In the genomic region with DNA sequence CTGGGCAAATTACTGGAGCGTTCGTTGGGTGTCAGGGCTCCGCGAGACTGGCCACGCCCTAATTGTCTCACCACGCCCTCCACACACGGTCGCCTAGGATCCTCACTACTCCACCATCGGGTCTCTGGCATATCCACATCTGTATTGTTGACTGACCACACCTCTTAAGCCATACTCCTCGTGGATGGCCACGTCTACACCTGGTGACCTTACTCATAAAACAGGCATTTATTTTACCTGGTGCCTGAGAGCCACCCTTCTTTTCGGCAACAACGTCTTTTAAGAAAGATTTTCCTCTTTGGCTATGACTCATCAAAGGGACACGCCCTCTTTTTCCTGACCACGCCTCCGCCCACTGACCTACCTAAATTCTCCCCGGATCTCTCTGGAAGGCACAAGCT, we compare ENCODE assay signal across 8 mouse cellular contexts. TPM values are rescaled to one million over a fixed set of nuclear protein-coding genes. Genes with fewer than 3 reads are reported as not detected.
DNase-seq lines count a peak whose midpoint lies in the region; ATAC-seq and TF ChIP-seq lines count a peak whose summit lies in the region.

A gene (minus strand): TSS at position 297 of the 401 bp plus-strand sequence.

- WGBS in heart, postnatal 0 days = 5% methylated on average over 17 of the region's 17 CpGs
- 7% methylated on average over 17 of the region's 17 CpGs for WGBS in hindbrain, embryonic 10.5 days
- 2% methylated on average over 17 of the region's 17 CpGs for WGBS in liver, embryonic 14.5 days (ENCODE audit: insufficient replicate concordance)

- TF ChIP-seq CTCF in heart, postnatal 0 days (IDR thresholded peaks at IDR 0.05; ENCODE audit: low read depth) = no peak
- TF ChIP-seq CTCF in G1E (IDR thresholded peaks at IDR 0.05; ENCODE audit: low read depth, low read length) = no peak
- no peak for TF ChIP-seq CTCF in liver, embryonic 14.5 days (IDR thresholded peaks at IDR 0.05; ENCODE audit: low read depth)

- H3K4me3 ChIP-seq in heart, postnatal 0 days (ENCODE audit: low read depth, low read length) = no peak within 1 kb of the TSS
- peak within 1 kb of the TSS; percentile 34; the same call in 1 of the 2 replicates for H3K4me3 ChIP-seq in G1E (ENCODE audit: low read depth, low read length)
- H3K4me3 ChIP-seq in hindbrain, embryonic 10.5 days = peak within 1 kb of the TSS; percentile 36
- H3K4me3 ChIP-seq in liver, embryonic 14.5 days (ENCODE audit: insufficient read depth in 1 of 2, low read depth in 2 of 2, low read length in 2 of 2) = peak within 1 kb of the TSS; percentile 1 to 27; a peak in 2 of 4 replicates

- no peak for ATAC-seq in heart, postnatal 0 days (ENCODE audit: insufficient read depth, low read depth)
- ATAC-seq in G1E (ENCODE audit: extremely low read depth, insufficient number of reproducible peaks, low FRiP score, poor library complexity, severe bottlenecking) = no peak
- ATAC-seq in liver, embryonic 14.5 days (ENCODE audit: insufficient read depth) = peak; percentile 60; the same call in 1 of the 2 replicates

- DNase-seq in heart, postnatal 0 days (ENCODE audit: low spot score) = no peak
- DNase-seq in heart, postnatal 36 days = no peak
- no peak for DNase-seq in G1E (ENCODE audit: low spot score)
- no peak for DNase-seq in hindbrain, embryonic 10.5 days (ENCODE audit: low spot score)
- peak in 2 of 3 experiments; percentile 30 to 48 for DNase-seq in liver, embryonic 14.5 days (ENCODE audit: low read depth in 3 of 3, low spot score in 3 of 3)
- no peak for DNase-seq in right cerebral cortex, postnatal 36 days (ENCODE audit: low spot score in 2 of 2)
- DNase-seq in adrenal gland, postnatal 25 days = no peak
- DNase-seq in right cerebral cortex, postnatal 10 days (ENCODE audit: low spot score in 2 of 2) = no peak

- no peak within 1 kb of the TSS for H3K9ac ChIP-seq in heart, postnatal 0 days (replicated peaks; ENCODE audit: low read depth, low read length)
- H3K9ac ChIP-seq in liver, embryonic 14.5 days (replicated peaks) = peak within 1 kb of the TSS; percentile 18; the same call in 1 of the 2 replicates

- TF ChIP-seq EP300 in heart, postnatal 0 days (IDR thresholded peaks at IDR 0.05; ENCODE audit: low read depth) = no peak
- no peak for TF ChIP-seq EP300 in liver, embryonic 14.5 days (IDR thresholded peaks at IDR 0.05; ENCODE audit: low read depth)

- intact Hi-C loops in heart, postnatal 36 days (cut with DNase I) = no loop called here

- H3K4me1 ChIP-seq in heart, postnatal 0 days (ENCODE audit: control insufficient read depth, insufficient read depth) = no peaks in the 10 kb centered on the region
- peaks cover 11% of the 10 kb centered on the region for H3K4me1 ChIP-seq in G1E (ENCODE audit: insufficient read depth, low read depth, low read length)
- H3K4me1 ChIP-seq in hindbrain, embryonic 10.5 days (replicated peaks) = peaks cover 33% of the 10 kb centered on the region
- peaks cover 13 to 19% of the 10 kb centered on the region in 2 experiments for H3K4me1 ChIP-seq in liver, embryonic 14.5 days (replicated peaks; ENCODE audit: control insufficient read depth in 2 of 2, insufficient read depth in 2 of 2, low read length in 1 of 2)

- H3K27me3 ChIP-seq in heart, postnatal 0 days (ENCODE audit: control insufficient read depth, insufficient read depth, low read length) = peaks cover 24% of the 10 kb centered on the region
- peaks cover 50% of the 10 kb centered on the region for H3K27me3 ChIP-seq in G1E (ENCODE audit: insufficient read depth, low read length)
- H3K27me3 ChIP-seq in hindbrain, embryonic 10.5 days (ENCODE audit: insufficient read depth, poor library complexity, severe bottlenecking) = peaks cover 33% of the 10 kb centered on the region
- H3K27me3 ChIP-seq in liver, embryonic 14.5 days (ENCODE audit: control insufficient read depth, insufficient read depth, low read length) = peaks cover 17% of the 10 kb centered on the region

- H3K4me2 ChIP-seq in heart, postnatal 0 days (ENCODE audit: low read depth, low read length) = peak within 1 kb of the TSS; percentile 26; the same call in 1 of the 2 replicates
- peak within 1 kb of the TSS; percentile 68 for H3K4me2 ChIP-seq in liver, embryonic 14.5 days (ENCODE audit: low read depth)

- no peaks in the 10 kb centered on the region for H3K36me3 ChIP-seq in heart, postnatal 0 days (replicated peaks; ENCODE audit: control insufficient read depth, insufficient read depth, low read length)
- H3K36me3 ChIP-seq in G1E (replicated peaks) = no peaks in the 10 kb centered on the region
- no peaks in the 10 kb centered on the region for H3K36me3 ChIP-seq in hindbrain, embryonic 10.5 days
- no peaks in the 10 kb centered on the region for H3K36me3 ChIP-seq in liver, embryonic 14.5 days (replicated peaks; ENCODE audit: control insufficient read depth, insufficient read depth, low read depth)

- no peaks in the 10 kb centered on the region for H3K9me3 ChIP-seq in heart, postnatal 0 days (replicated peaks; ENCODE audit: control insufficient read depth, low read length)
- H3K9me3 ChIP-seq in G1E (replicated peaks) = no peaks in the 10 kb centered on the region
- no peaks in the 10 kb centered on the region for H3K9me3 ChIP-seq in hindbrain, embryonic 10.5 days
- no peaks in the 10 kb centered on the region for H3K9me3 ChIP-seq in liver, embryonic 14.5 days (ENCODE audit: control insufficient read depth, low read length)

- no peak within 1 kb of the TSS for H3K27ac ChIP-seq in heart, postnatal 0 days (ENCODE audit: low read depth)
- no peak within 1 kb of the TSS for H3K27ac ChIP-seq in hindbrain, embryonic 10.5 days
- no peak within 1 kb of the TSS for H3K27ac ChIP-seq in liver, embryonic 14.5 days

RNA-seq across cellular contexts. Expression of the gene that starts here (rescaled TPM):
- not detected in 2 replicates for total RNA-seq in heart, postnatal 0 days (2014; rRNA removed; ENCODE audit: low replicate concordance)
- 0.27 TPM in 1 of 2 replicates, not detected in the other for polyA plus RNA-seq in heart, postnatal 0 days (2015; fragmentation: Nextera tagmentation; extraction: Ambion mirVana)
- not detected for total RNA-seq in heart, postnatal 36 days (2021)
- total RNA-seq in G1E (2014; fragmentation: Nextera tagmentation) = not detected in 2 replicates
- total RNA-seq in G1E (2017) = 0.11 TPM in 1 of 2 replicates, not detected in the other
- polyA plus RNA-seq in G1E (2012) = not detected in 2 replicates
- 1.8 and 2.1 TPM in 2 replicates for polyA plus RNA-seq in hindbrain, embryonic 10.5 days (2016; fragmentation: Nextera tagmentation; extraction: Ambion mirVana)
- polyA plus RNA-seq in liver, embryonic 14.5 days (2012; rRNA removed) = 1.1 and 1.5 TPM in 2 replicates
- polyA plus RNA-seq in liver, embryonic 14.5 days (2014; fragmentation: Nextera tagmentation; extraction: Ambion mirVana) = 2.1 and 2.6 TPM in 2 replicates
- not detected in 2 replicates for total RNA-seq in adrenal gland, postnatal 25 days (2021)

Comparison
In these comparisons a context has a peak if more than half of its experiments do, and no peak if none do; other contexts are left out.
1. DNase-seq: peak in liver, embryonic 14.5 days (2 of 3); none in heart, postnatal 0 days (single experiment), heart, postnatal 36 days (0 of 2), G1E (single experiment), hindbrain, embryonic 10.5 days (single experiment), right cerebral cortex, postnatal 36 days (0 of 2), adrenal gland, postnatal 25 days (single experiment) and right cerebral cortex, postnatal 10 days (0 of 2).